Mouse (Mus musculus) spleen, postnatal 10 days (tissue): ENCODE data around the gene Tyw3.

Experiments used
- DNase-seq, 2 experiments: peaks; one replicate each; pipeline ENCODE4 v3.0.0; 2021 to 2022; ENCODE audit warnings: low spot score in 2 of 2

The Tyw3 gene

GRCm38 (mm10) chr3:154565437-154565836 is 31.5 kb downstream of the Tyw3 start:
- no peak for DNase-seq

GRCm38 (mm10) chr3:154562192-154562591 is 34.7 kb downstream of the Tyw3 start:
- no peak for DNase-seq

GRCm38 (mm10) chr3:154551035-154551411 is 45.9 kb downstream of the Tyw3 start:
- DNase-seq, result no peak

DNA sequence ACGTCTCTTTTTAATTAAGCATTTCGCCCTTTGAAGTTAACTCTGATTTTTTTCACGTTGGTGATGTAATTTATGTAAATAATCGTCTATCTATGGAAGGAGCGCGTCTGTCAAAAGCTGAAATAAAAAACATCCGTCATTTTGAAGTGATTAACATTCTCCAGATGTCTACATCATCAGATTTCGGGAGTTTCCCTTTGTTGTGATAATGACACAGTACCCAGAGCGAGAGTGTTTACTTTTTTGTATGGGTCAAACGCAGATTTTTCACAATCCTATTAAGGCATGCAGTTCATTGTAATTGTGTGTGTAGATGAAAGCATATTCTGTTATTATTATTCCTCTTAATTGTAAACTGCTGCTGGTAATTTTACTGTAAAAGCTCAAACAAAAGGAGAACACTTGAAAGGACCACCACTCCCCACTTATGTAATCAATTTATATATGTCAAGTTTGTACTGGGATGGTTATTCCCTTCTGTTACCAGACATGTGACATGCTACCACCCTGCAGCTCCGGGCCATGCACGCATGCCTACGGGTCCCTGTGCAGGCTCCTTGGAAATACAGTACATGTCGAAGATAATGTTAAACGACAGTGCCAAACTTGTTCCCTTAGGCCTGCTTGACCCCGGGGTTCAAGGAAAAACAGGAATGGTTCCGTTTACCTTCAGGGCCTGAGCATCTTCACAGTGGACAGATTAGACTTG is 46.4 kb downstream of the Tyw3 start:
- no peak for DNase-seq

GRCm38 (mm10) chr3:154548868-154549301 is 48.0 kb downstream of the Tyw3 start:
- no peak for DNase-seq

DNA sequence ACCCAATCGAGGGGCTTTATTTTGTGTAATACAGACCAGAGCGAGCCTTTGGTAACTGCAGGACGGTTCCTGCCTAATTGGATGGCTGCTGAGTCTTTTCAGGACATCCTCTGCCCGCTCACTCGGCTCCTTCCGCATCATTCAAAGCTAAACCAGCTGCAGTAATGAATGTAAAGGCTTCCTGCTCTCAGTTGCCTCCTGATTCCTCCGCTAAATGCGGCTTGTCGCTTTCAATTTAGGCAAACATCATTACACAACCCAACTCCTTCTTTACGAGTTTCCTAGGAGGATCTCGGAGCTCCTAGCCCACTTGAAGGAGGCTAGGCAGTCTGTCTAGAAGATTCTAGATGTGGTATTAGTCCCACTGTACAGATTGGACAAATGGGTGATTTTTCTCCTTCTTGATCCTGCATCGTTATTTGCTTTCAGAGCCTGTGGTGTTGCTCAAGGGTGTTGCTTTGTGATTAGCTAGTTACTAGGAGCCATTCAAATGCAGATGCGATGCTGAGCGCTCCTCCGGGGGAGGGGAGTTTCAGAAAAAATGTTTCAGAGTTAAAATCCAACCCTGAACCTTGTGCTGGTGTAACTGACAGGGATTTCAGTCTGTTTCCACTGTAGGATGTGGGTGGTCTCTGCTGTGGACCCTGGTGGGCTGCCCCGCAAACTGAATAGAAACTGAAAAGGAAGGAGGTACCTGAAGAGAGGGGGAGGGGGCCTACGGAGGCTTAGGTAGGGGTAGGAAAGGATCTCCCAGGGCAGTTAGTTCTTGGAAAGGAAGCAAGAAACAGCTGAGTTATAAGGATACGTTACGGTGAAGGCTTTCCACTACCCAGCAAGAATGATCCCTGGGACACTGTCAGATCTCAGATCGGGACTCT is 49.1 kb downstream of the Tyw3 start:
- no peak for DNase-seq

DNA sequence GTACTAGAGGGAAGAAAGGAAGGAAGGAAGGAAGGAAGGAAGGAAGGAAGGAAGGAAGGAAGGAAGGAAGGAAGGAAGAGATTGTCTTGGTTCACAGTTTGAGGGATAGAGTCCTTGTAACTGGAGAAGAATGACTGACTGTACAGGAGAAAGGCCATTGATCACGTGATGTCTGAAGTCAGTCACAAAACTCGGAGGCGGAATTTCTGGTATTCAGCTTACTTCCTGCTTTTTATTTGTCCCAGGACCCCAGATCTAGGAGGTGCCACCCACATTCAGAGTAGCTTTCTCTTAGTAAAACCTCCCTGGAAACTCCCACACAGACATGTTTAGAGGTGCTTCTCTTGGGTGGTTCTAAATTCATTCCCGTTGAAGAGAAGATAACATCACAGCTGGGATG is 50.7 kb downstream of the Tyw3 start:
- DNase-seq, result no peak

- no peak for DNase-seq
Observed at GRCm38 (mm10) chr3:154540086-154540911, 56.6 kb downstream of the Tyw3 start.

GRCm38 (mm10) chr3:154536134-154536533 is 60.8 kb downstream of the Tyw3 start:
- no peak for DNase-seq

DNA sequence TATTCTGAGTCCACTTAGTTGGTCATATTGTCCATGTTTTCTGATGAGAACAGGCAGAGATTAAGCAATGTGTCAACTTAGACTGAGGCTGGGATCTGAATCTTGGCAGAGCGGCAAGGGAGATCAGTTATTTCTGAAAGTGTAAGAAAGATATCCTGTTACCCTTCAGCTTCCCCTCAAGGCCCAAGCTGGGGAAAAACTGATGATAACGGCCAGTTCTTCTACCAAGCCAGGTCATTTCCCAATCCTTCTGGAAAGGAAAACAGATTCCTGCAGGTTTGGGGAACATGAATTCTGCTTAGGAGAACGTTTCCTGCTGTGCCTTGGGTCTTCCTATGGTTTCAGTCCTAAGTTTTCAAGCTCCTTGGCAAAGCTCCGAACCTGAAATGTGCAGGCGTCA is 63.7 kb downstream of the Tyw3 start:
- no peak for DNase-seq

- DNase-seq, result no peak
Observed at GRCm38 (mm10) chr3:154528973-154529372, 67.9 kb downstream of the Tyw3 start.

DNA sequence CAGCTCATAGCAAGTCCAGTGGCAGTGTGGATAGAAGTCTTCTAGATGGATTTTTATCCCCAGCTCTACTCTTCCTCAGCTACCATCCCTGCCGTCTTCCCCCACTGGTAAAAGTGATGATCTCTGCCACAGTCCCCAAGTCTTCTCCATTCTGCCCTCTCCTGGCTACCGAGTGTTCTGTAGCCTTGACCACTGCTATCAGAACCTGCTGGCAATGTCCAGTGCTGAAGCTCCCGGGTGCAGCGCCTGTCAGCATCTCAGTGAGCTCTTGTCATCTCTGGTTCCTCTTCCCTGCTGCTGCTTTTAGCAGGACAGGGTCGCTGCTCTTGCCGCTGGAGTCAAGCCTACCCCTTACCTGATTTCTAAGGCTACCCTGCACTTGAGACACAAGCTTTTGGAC is 70.3 kb downstream of the Tyw3 start:
- DNase-seq, result no peak
